Mouse (Mus musculus): ENCODE results near the gene Gm17124. TPM values are rescaled to one million over a fixed set of nuclear protein-coding genes. Genes with fewer than 3 reads are reported as not detected.

The Gm17124 gene
- not detected for total RNA-seq (2023)

GRCm38 (mm10) chr14:42599782-42600181 is at the start of gene Gm17124:
Gene Gm17124, minus strand, starts transcription at chr14:42599882.

GRCm38 (mm10) chr14:42641817-42642216 is 42.1 kb upstream of the Gm17124 start, which contains the start of gene Gm3633:
Gene Gm3633, minus strand, starts transcription at chr14:42641917.

Other genes with a start within 250 kb of the Gm17124 start
- not detected for gene Gm8005, start 160.2 kb downstream of the Gm17124 start, total RNA-seq (2023)
- not detected for gene Gm8011, start 136.0 kb downstream of the Gm17124 start, total RNA-seq (2023)
- not detected for gene Gm8020, start 97.5 kb downstream of the Gm17124 start, total RNA-seq (2023)
- gene Gm8024, start 75.6 kb downstream of the Gm17124 start, total RNA-seq (2023), result not detected
- not detected for gene Gm3633, start 42.0 kb upstream of the Gm17124 start, total RNA-seq (2023)
- not detected for gene Gm10378, start 56.1 kb upstream of the Gm17124 start, total RNA-seq (2023)
- gene Gm3015, start 168.9 kb upstream of the Gm17124 start, total RNA-seq (2023), result not detected
- gene Gm10377, start 198.1 kb upstream of the Gm17124 start, total RNA-seq (2023), result not detected

Data from CD8-positive naive resting alpha-beta T cell, adult 57 days (primary cell).